Mouse (Mus musculus) gastrocnemius, adult 2 months (tissue): ENCODE data around the gene Ndel1. TPM values are rescaled to one million over a fixed set of nuclear protein-coding genes. Genes with fewer than 3 reads are reported as not detected.

Experiments used
- DNase-seq: peaks from one replicate; pipeline ENCODE4 v3.0.0; 2022
- H3K27ac ChIP-seq: fragments of 200-600 bp; 2 replicates; pipeline ENCODE4 v1.8.1; 2022; ENCODE audit warnings: mild to moderate bottlenecking
- H3K4me3 ChIP-seq: fragments of 200-600 bp; 2 replicates; pipeline ENCODE4 v1.8.1; 2022; ENCODE audit warnings: mild to moderate bottlenecking, moderate library complexity
- CTCF ChIP-seq: fragments of 200-600 bp; IDR thresholded peaks from 2 replicates; pipeline ENCODE4 v1.8.1; 2022; ENCODE audit warnings: antibody characterized with exemption, mild to moderate bottlenecking, moderate library complexity
- intact Hi-C: fragments of 180-260 bp; cut with DNase I; formaldehyde crosslinking; loops from one replicate; pipeline ENCODE4 v1.15.1; 2025
- long read RNA-seq, 2 experiments: library from polyadenylated mRNA; stranded (forward); transcript quantifications; one replicate each; pipeline ENCODE4 v2.0.0; 2021
- total RNA-seq, 2 experiments: library from RNA; stranded (reverse); gene quantifications; 2 replicates each; pipeline ENCODE4 v1.2.3; 2021

Ndel1 gene
- total RNA-seq = 10 to 100 TPM; 82.3 to 82.4 TPM
- long read RNA-seq, experiment 1, transcript Ndel1-201 (9 exons, 2,382 nt) = major isoform, 9 of 59 reads
- long read RNA-seq, experiment 1, partial matches to known transcripts = 1 of 59 reads
- long read RNA-seq, experiment 1, other reads (novel, unspliced or antisense) = 49 of 59 reads
- long read RNA-seq, experiment 2, transcript Ndel1-201 (9 exons, 2,382 nt) = major isoform, 12 of 73 reads
- long read RNA-seq, experiment 2, partial matches to known transcripts = 2 of 73 reads
- long read RNA-seq, experiment 2, other reads (novel, unspliced or antisense) = 59 of 73 reads

DNA sequence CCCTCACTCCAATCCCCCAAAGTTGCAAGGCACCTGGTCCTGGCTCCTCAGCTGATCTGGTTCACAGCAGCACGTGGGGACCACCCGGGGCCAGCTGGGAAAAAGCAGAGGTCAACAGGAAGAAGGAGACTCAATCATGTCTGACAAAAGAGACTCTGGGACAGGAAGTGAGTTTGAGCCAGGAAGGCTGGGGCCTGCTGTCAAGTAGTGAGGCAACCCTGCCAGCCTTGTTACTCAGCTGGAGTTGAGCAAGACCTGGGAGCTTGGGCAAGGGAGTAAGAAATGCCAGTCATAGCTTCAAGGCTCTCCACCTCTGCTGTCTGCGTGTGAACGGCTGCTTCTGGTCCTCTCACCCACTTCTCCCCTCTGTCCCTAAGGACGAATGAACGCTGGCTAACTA, at the start of gene Ndel1:
Ndel1 (minus strand) TSS at position 111 of the 400 bp plus-strand sequence.
- intact Hi-C loops = loop anchor here (5.0 to 10.0 kb wide), 2 partner anchors 34 to 307 kb away; no protein-coding TSS in a partner anchor
- peak within 1 kb of the TSS; percentile 30 for H3K4me3 ChIP-seq
- TF ChIP-seq CTCF = no peak
- peak; percentile 72 for DNase-seq
- H3K27ac ChIP-seq = peak within 1 kb of the TSS; percentile 79

DNA sequence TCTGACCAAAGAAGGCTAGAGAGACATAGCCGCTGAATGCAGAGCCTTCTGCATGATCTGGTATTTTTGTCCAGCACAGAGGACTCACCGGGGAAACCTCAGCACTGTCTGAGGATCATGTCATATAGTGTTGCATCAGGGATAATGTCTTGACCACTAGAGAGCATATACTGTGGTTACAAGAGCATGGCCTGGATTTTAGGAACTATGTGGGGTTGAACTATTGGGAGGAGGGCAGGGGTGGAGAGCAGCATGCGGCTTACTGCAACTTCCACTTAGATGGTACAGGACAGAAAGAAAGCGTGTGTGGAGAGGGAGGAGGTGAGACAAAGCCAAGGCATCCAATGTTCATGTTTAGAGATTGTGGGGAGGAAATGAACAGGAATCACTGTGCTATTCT, 42.9 kb upstream of the Ndel1 start:
- no peak for TF ChIP-seq CTCF

DNA sequence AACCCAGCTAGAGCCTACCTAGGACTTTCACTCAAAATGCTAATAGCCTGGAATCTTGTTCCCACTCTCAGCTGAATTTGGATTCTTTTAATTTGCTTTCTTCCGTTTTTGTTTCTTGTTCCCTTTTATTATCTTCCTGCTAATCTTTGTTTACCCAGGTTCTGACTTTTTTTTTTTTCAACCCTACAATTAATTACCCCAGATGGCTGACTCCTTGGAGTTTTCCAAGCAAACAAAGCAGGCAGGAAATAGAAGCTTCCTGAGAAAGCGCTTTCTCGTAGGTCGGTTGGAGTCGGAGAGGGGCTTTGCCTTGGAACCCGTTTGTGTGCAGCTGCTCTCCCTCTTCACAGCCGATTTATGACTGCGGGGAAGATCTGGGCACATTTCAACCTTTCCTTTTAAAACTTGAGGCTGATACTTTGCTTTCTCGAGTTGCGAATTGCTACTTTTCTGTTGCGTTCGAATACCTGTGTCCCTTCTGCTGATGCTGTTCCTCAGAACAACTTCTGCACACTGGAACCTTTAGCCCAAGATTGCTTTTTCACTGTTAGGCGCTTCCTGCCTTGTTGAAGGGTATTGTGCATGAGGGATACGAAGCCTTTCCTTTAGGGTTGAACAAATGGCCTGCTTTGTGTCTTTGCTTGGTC, 40.0 kb upstream of the Ndel1 start:
- DNase-seq = no peak
- H3K4me3 ChIP-seq = peak overlapping the region; percentile 41
- TF ChIP-seq CTCF = no peak
- intact Hi-C loops = no loop called here
- H3K27ac ChIP-seq = peak overlapping the region; percentile 73

More for the DNA sequence above, 42.9 kb upstream of the Ndel1 start:
- intact Hi-C loops = no loop called here
- Histone ChIP-seq H3K27ac (no peak overlapping the region), H3K4me3 (no peak overlapping the region)
- DNase-seq = no peak

DNA sequence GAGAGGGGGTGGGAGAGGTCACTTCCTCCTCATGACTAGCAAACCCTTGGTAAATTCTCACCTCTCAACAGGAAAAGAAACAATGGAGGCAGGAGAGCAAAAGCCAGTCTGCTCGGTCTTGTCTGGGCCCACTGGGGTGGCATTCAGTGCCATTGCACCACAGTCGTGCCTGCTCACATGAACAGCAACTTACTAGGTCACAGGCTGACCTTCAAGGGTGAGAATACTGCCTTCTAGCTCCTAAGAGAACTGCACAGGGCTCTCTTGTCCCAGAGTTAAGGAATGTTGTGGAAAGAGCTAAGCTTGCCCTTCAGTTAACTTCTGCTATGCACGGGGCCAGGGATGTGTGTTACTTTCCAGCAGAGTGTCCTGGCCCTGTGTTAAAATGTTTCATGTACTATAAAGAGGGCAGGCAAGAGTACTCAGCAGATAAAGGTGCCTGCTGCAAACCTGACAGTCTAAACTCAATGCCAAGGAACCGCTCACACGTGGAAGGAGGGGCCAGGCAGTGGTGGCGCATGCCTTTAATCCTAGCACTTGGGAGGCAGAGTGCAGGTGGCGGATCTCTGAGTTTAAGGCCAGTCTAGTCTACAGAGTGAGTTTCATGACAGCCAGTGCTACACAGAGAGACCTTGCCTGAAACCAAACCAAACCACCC, 37.3 kb upstream of the Ndel1 start:
- no peak overlapping the region for H3K4me3 ChIP-seq
- no peak for DNase-seq
- 0 out of 2 replicates have a peak overlapping the region, but pooled peaks have one; percentile 16 for H3K27ac ChIP-seq
- intact Hi-C loops = no loop called here
- no peak for TF ChIP-seq CTCF

DNA sequence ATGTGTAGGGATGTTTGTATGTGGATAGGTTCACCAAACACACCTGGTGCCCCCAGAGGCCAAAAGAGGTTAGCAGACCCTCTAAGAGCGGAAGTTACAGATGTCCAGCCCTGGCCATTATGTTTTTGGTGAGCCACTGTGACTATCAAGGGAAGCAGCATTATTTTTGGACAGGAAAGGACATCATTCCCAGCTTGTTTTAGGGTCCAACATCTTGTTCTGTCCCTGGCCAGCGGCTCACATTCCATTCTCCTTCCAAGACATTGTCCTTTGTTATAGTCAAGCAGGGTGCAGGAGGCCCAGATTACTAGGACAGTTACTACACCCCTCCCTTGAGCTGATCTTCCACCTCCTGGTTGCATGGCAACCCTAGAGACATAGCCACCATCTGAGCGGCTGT, 35.6 kb upstream of the Ndel1 start:
- intact Hi-C loops = no loop called here
- no peak overlapping the region for H3K4me3 ChIP-seq
- peak overlapping the region; percentile 41; the same call in 1 of the 2 replicates for H3K27ac ChIP-seq
- TF ChIP-seq CTCF = no peak
- no peak for DNase-seq

DNA sequence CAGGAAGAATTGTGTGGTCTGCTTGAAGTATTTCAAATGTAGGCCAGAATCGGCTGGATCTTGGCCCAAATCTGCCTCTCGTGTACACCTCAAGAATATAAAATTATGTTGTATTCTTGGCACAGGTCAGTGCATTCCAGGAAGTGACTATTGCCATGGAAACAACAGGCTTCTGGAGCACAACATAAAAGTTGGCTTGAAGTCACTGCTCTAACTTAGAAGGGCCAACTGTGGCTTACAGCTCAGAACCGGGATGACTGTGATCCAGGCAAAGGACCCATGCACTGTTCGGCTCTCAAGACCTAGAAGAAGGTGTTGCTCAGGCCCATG, 34.8 kb upstream of the Ndel1 start:
- intact Hi-C loops = no loop called here
- H3K27ac ChIP-seq = peak overlapping the region; percentile 41; the same call in 1 of the 2 replicates

DNA sequence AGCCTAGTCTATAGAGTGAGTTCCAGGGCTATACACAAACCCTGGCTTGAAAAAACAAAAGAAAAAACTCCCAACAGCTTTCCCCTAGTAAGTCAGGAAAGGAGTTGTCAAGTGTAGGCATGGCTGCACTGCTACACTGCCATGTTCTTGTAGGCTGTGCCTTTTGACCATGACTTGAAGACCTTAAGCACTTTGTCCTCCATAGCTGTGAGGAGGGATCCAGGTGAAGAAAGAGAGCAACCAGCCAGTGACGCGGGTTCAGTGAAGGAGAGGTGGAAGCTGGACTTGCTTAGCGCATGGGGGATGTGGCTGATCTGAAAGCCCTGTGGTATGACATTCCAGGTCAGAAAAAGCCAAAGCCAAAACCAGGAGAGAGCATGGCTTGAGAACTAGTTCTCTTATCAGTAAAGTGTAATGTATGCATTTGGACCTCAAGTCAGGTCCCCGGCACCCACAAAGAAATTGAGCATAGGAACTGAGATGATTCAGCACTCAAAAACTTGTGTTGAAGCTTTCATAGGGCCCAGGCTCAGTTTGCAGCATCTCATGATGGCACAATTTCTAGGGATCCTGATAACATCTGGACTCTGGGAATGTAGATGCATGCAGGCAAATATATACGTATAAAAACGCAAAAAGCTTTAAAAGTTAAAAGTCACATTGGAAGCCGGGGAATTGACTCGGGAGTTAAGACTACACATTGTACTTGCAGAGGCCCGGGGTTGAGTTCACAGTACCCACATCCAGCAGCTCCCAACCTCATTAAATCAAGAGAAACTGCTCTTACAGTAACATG, 34.2 kb upstream of the Ndel1 start:
- DNase-seq = no peak

More for the DNA sequence above, 34.8 kb upstream of the Ndel1 start:
- no peak for TF ChIP-seq CTCF
- H3K4me3 ChIP-seq = no peak overlapping the region
- DNase-seq = no peak

DNA sequence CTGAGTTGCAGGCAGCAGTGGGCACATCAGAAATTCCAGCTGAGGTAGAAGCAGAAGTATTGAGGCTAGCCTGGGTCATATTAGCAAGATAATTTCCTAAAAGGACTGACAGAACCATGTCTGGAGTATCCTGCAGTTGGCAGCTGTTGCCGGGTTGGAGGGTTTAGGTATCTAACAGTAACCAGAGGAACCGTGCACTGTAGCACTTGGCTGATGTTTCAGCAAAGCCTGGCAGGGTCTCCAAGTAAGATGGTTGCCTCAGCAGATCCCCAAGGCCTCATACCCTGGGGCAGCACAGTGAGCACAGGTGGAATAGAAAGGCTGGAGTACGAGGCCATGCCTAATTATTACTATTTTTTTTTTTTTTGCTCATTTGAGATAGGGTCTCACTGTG, 33.5 kb upstream of the Ndel1 start:
- intact Hi-C loops = loop anchor here (2.0 kb wide), 1 partner anchor 78 kb away; no protein-coding TSS in a partner anchor
- peak; percentile 41 for DNase-seq

More for the DNA sequence above, 34.2 kb upstream of the Ndel1 start:
- intact Hi-C loops = loop anchor here (2.0 kb wide), 1 partner anchor 77 kb away; no protein-coding TSS in a partner anchor
- peak overlapping the region; percentile 41; the same call in 1 of the 2 replicates for H3K27ac ChIP-seq
- H3K4me3 ChIP-seq = no peak overlapping the region
- no peak for TF ChIP-seq CTCF

DNA sequence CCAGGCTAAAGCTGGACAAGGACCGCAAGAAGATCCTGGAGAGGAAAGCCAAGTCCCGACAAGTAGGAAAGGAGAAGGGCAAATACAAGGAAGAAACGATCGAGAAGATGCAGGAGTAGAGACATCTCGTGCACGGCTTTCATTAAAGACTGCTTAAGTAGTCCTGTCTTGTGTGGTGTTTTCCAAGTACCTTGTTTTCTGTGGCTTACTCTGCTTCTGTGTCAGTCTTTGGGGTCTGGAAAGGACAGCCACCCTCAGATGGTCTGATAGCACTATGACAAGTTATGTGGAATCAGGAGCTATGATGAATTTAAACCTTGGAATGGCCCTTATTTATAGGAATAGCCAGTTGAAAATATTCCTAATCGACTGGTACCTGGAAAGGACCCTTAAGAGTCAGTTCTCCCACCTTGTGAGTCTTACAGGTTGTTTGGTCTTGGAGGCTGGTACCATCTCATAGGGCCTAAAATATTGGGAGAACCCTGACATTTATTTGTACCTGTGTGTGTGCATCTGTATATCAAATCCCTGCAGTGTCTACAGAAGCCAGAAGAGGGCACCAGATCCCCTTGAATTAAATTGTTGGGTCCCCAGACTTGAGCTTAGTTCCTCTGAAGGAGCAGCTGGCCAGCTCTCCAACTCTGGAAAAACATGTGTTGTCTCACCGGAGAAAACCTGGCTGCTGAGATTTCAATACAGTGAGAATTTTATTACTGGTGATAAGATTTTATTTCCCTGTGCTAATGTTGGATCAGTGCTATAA, 32.9 kb upstream of the Ndel1 start:
- TF ChIP-seq CTCF = peak; percentile 90
- intact Hi-C loops = loop anchor here (2.0 to 5.0 kb wide), 2 partner anchors 78 to 133 kb away; no protein-coding TSS in a partner anchor
- Histone ChIP-seq H3K4me3 (no peak overlapping the region; the same call in 1 of the 2 replicates), H3K27ac (peak overlapping the region; percentile 64)
- peak; percentile 77 for DNase-seq

More for the DNA sequence above, 33.5 kb upstream of the Ndel1 start:
- H3K27ac ChIP-seq = peak overlapping the region; percentile 64
- H3K4me3 ChIP-seq = no peak overlapping the region; the same call in 1 of the 2 replicates
- TF ChIP-seq CTCF = no peak

DNA sequence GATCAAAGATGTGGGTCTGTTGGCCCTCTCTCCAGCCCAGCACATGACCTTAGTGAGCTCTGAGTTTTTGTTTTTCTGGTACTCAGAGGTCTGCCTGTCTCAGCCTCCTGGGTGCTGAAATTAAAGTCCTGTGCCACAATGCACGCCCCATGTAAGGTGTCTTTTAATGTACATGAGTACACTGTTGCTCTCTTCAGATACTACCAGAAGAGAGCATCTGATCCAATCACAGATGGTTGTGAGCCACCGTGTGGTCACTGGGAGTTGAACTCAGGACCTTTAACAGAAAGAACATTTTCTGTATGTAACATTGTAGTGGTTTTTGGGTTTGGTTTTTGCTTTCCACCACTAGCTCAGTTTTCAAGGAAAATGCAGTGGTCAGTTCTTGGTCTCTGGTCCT, 32.1 kb upstream of the Ndel1 start:
- Histone ChIP-seq H3K27ac (no peak overlapping the region), H3K4me3 (no peak overlapping the region)
- TF ChIP-seq CTCF = no peak
- no peak for DNase-seq
- intact Hi-C loops = loop anchor here (2.0 to 5.0 kb wide), 2 partner anchors 79 to 134 kb away; no protein-coding TSS in a partner anchor

DNA sequence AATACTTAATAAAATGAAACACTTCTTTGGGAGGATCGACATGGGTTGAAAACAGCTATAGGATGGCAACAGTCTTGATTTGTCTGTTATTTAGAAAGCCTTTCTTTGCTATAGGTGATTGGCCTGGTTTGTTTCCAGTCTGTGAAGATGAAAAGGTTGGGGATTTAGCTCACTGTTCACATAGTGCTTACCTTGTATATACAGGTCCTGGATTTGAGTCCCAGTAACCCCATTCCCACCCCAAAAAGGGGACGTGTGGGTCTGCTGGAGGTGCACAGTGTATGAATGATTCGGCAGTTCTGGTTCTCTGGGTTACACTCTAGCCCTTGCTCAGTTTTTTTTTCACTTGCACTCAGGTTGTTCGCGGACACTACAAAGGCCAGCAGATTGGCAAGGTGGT, 31.2 kb upstream of the Ndel1 start:
- H3K4me3 ChIP-seq = peak overlapping the region; percentile 80
- H3K27ac ChIP-seq = peak overlapping the region; percentile 93; the same call in 1 of the 2 replicates
- DNase-seq = no peak
- intact Hi-C loops = loop anchor here (5.0 kb wide), 1 partner anchor 134 kb away; no protein-coding TSS in a partner anchor
- no peak for TF ChIP-seq CTCF
